Mouse (Mus musculus) spleen, adult 2 months (tissue): ENCODE measurements around the gene Prdm15. TPM values are rescaled to one million over a fixed set of nuclear protein-coding genes. Genes with fewer than 3 reads are reported as not detected.
A peak's percentile ranks its signal among the peaks of the same experiment; 100 is the strongest.

Experiments
- DNase-seq, 2 experiments: peaks; one replicate each; pipeline versions ENCODE4 v3.0.0 to v3.0.0-alpha.2; 2012 to 2021; ENCODE audit warnings: low spot score in 2 of 2, low read depth in 1 of 2
- H3K27ac ChIP-seq: fragments of 200-500 bp; 2 replicates; pipeline ENCODE4 v1.5.1; 2012; ENCODE audit warnings: low read length, inconsistent platforms; ENCODE audit not compliant: insufficient read depth
- H3K27me3 ChIP-seq: fragments of 200-500 bp; 2 replicates; pipeline ENCODE4 v1.6.1; 2012; ENCODE audit warnings: mild to moderate bottlenecking, moderate library complexity, low read length, inconsistent platforms; ENCODE audit not compliant: control insufficient read depth, insufficient read depth
- H3K36me3 ChIP-seq: fragments of 200-500 bp; 2 replicates; pipeline ENCODE4 v1.6.1; 2012; ENCODE audit warnings: mild to moderate bottlenecking, low read length, inconsistent platforms; ENCODE audit not compliant: control insufficient read depth, insufficient read depth
- H3K4me1 ChIP-seq: fragments of 200-500 bp; 2 replicates; pipeline ENCODE4 v1.6.1; 2011; ENCODE audit warnings: inconsistent platforms; ENCODE audit not compliant: control insufficient read depth, insufficient read depth, insufficient read length
- H3K4me3 ChIP-seq: fragments of 200-500 bp; 2 replicates; pipeline ENCODE4 v1.5.1; 2011; ENCODE audit warnings: mild to moderate bottlenecking, inconsistent platforms; ENCODE audit not compliant: insufficient read depth, insufficient read length; ENCODE audit errors: extremely low read depth
- CTCF ChIP-seq: fragments of 200-500 bp; IDR thresholded peaks from 2 replicates; pipeline ENCODE4 v1.5.1; 2011; ENCODE audit warnings: mild to moderate bottlenecking, inconsistent platforms; ENCODE audit not compliant: insufficient read depth, insufficient read length, insufficient replicate concordance; ENCODE audit errors: extremely low read depth
- POLR2A ChIP-seq: fragments of 200-500 bp; IDR thresholded peaks from 2 replicates; pipeline ENCODE4 v1.6.1; 2011; ENCODE audit warnings: low read depth, low read length, inconsistent platforms
- WGBS: fragments of 180-500 bp; shearing (Covaris S2); methylation state at CpG from one replicate; pipeline ENCODE4 v1.1.7; 2018; 5-methylcytosine and 5-hydroxymethylcytosine counted together
- polyA plus RNA-seq: library from polyadenylated mRNA; depleted of rRNA; stranded (reverse); fragments of >200 nt; gene quantifications from 2 replicates; pipeline ENCODE4 v1.2.3, GENCODE M21; 2012

The Prdm15 gene
- polyA plus RNA-seq, 1 experiment = 11.1 TPM

- DNase-seq = peak; percentile 14 to 59
- Histone ChIP-seq H3K36me3 (peaks cover 37% of the 10 kb centered on the region), H3K27me3 (no peaks in the 10 kb centered on the region), H3K4me3 (no peak overlapping the region), H3K27ac (no peak overlapping the region), H3K4me1 (no peaks in the 10 kb centered on the region)
- TF ChIP-seq CTCF (peak; percentile 56; the same call in 1 of the 2 replicates), POLR2A (no peak)
- WGBS = 74% methylated on average over 7 of the region's 7 CpGs
Observed at GRCm38 (mm10) chr16:97804680-97805547, 46.7 kb downstream of the Prdm15 start.

GRCm38 (mm10) chr16:97797950-97798869 lies 53.4 kb downstream of the Prdm15 start:
- Histone ChIP-seq H3K36me3 (peaks cover 17% of the 10 kb centered on the region), H3K4me3 (no peak overlapping the region), H3K27me3 (no peaks in the 10 kb centered on the region), H3K27ac (no peak overlapping the region), H3K4me1 (no peaks in the 10 kb centered on the region)
- TF ChIP-seq POLR2A = no peak
- TF ChIP-seq CTCF = no peak
- 78% methylated on average over 7 of the region's 7 CpGs for WGBS
- DNase-seq = no peak

- H3K27ac ChIP-seq = no peak overlapping the region
- no peaks in the 10 kb centered on the region for H3K4me1 ChIP-seq
- no peak for DNase-seq
- no peak overlapping the region for H3K4me3 ChIP-seq
- TF ChIP-seq CTCF = no peak
- no peak for TF ChIP-seq POLR2A
- WGBS = 82% methylated on average over 3 of the region's 3 CpGs
- peaks cover 18% of the 10 kb centered on the region for H3K36me3 ChIP-seq
- no peaks in the 10 kb centered on the region for H3K27me3 ChIP-seq
Observed at GRCm38 (mm10) chr16:97797212-97797611, 54.4 kb downstream of the Prdm15 start.

- H3K27ac ChIP-seq = no peak overlapping the region
- TF ChIP-seq POLR2A = no peak
- no peak for TF ChIP-seq CTCF
- H3K4me3 ChIP-seq = no peak overlapping the region
- no peaks in the 10 kb centered on the region for H3K4me1 ChIP-seq
- WGBS = 90% methylated on average over 6 of the region's 6 CpGs
- DNase-seq = no peak
- no peaks in the 10 kb centered on the region for H3K27me3 ChIP-seq
- H3K36me3 ChIP-seq = peaks cover 15% of the 10 kb centered on the region
Observed at GRCm38 (mm10) chr16:97794256-97794655, 57.4 kb downstream of the Prdm15 start.

GRCm38 (mm10) chr16:97783057-97783456 lies 68.6 kb downstream of the Prdm15 start:
- WGBS = 91% methylated on average over 5 of the region's 5 CpGs
- Histone ChIP-seq H3K27me3 (no peaks in the 10 kb centered on the region), H3K36me3 (no peaks in the 10 kb centered on the region), H3K4me3 (no peak overlapping the region), H3K27ac (no peak overlapping the region), H3K4me1 (no peaks in the 10 kb centered on the region)
- TF ChIP-seq CTCF (no peak), POLR2A (no peak)
- DNase-seq = no peak

GRCm38 (mm10) chr16:97778353-97779025 lies 73.2 kb downstream of the Prdm15 start:
- Histone ChIP-seq H3K27me3 (no peaks in the 10 kb centered on the region), H3K4me1 (no peaks in the 10 kb centered on the region), H3K27ac (no peak overlapping the region), H3K4me3 (no peak overlapping the region), H3K36me3 (no peaks in the 10 kb centered on the region)
- WGBS = 45% methylated on average over 15 of the region's 15 CpGs
- TF ChIP-seq CTCF = peak; percentile 69; the same call in 1 of the 2 replicates
- TF ChIP-seq POLR2A = no peak
- peak in 1 of 2 experiments; percentile 60 for DNase-seq
